Mouse (Mus musculus) MEL (cell line): ENCODE measurements at regions not wholly inside any gene's neighbourhood (a gene's known extent, or its start where the extent isn't known, plus 50 kb on each side); places are given as distances from the start of the nearest gene placed in this dataset.

Experiments used
- DNase-seq: peaks from one replicate; pipeline ENCODE4 v3.0.0; 2011; ENCODE audit warnings: low read depth, low spot score
- H3K27ac ChIP-seq: 2 replicates; pipeline ENCODE4 v1.5.1; 2012; ENCODE audit warnings: low read depth, mild to moderate bottlenecking, control low read depth, low read length, moderate library complexity; ENCODE audit not compliant: control insufficient read depth
- H3K27me3 ChIP-seq, 2 experiments: fragments of 150-350 bp in 1 of 2; sonication (generic) in 1 of 2; 2 replicates each; pipeline ENCODE4 v1.6.1; 2012; ENCODE audit warnings: low read length in 2 of 2, mild to moderate bottlenecking in 2 of 2, improper control_type of control experiment in 1 of 2, moderate library complexity in 1 of 2; ENCODE audit not compliant: insufficient read depth in 2 of 2, control insufficient read depth in 1 of 2
- H3K36me3 ChIP-seq, 2 experiments: 2 replicates each; pipeline ENCODE4 v1.6.1; 2012 to 2014; ENCODE audit warnings: low read length in 2 of 2, improper control_type of control experiment in 1 of 2, inconsistent platforms in 1 of 2, mild to moderate bottlenecking in 1 of 2; ENCODE audit not compliant: insufficient read depth in 2 of 2, control insufficient read depth in 1 of 2
- H3K4me1 ChIP-seq, 2 experiments: fragments of 150-350 bp in 1 of 2; sonication (generic) in 1 of 2; 2 replicates each; pipeline ENCODE4 v1.6.1; 2012; ENCODE audit warnings: low read length in 2 of 2, improper control_type of control experiment in 1 of 2, mild to moderate bottlenecking in 1 of 2; ENCODE audit not compliant: insufficient read depth in 2 of 2, control insufficient read depth in 1 of 2
- H3K4me3 ChIP-seq, 2 experiments: fragments of 150-350 bp in 1 of 2; sonication (generic) in 1 of 2; 2 replicates each; pipeline ENCODE4 v1.5.1; 2012; ENCODE audit warnings: low read depth in 2 of 2, low read length in 2 of 2, mild to moderate bottlenecking in 2 of 2, moderate library complexity in 2 of 2, control low read depth in 1 of 2, improper control_type of control experiment in 1 of 2; ENCODE audit not compliant: control insufficient read depth in 1 of 2, insufficient read depth in 1 of 2
- H3K79me2 ChIP-seq: 2 replicates; pipeline ENCODE4 v1.6.1; 2012; ENCODE audit warnings: mild to moderate bottlenecking, low read length, moderate library complexity; ENCODE audit not compliant: control insufficient read depth, poor library complexity, insufficient read depth
- H3K9ac ChIP-seq: 2 replicates; pipeline ENCODE4 v1.6.1; 2012; ENCODE audit warnings: low read depth, mild to moderate bottlenecking, control low read depth, low read length, moderate library complexity; ENCODE audit not compliant: control insufficient read depth, poor library complexity, severe bottlenecking
- H3K9me3 ChIP-seq: fragments of 150-350 bp; sonication (generic); replicated peaks from 2 replicates; pipeline ENCODE4 v1.6.1; 2012; ENCODE audit warnings: mild to moderate bottlenecking, low read length, improper control_type of control experiment, moderate library complexity; ENCODE audit not compliant: insufficient read depth
- CHD1 ChIP-seq: IDR thresholded peaks from 2 replicates; pipeline ENCODE4 v1.6.1; 2012; ENCODE audit warnings: low read depth, mild to moderate bottlenecking, inconsistent platforms, low read length, improper control_type of control experiment
- E2F4 ChIP-seq: IDR thresholded peaks from 2 replicates; pipeline ENCODE4 v1.6.1; 2011; ENCODE audit warnings: low read depth, low read length, improper control_type of control experiment, borderline replicate concordance
- EP300 ChIP-seq, 2 experiments: IDR thresholded peaks; 2 replicates each; pipeline ENCODE4 v1.6.1; 2011; ENCODE audit warnings: improper control_type of control experiment in 2 of 2, low read length in 2 of 2, low read depth in 1 of 2, mild to moderate bottlenecking in 1 of 2
- GATA1 ChIP-seq: IDR thresholded peaks from 2 replicates; pipeline ENCODE4 v1.6.1; 2011; ENCODE audit warnings: low read depth, low read length, improper control_type of control experiment
- JUND ChIP-seq: IDR thresholded peaks from 2 replicates; pipeline ENCODE4 v1.6.1; 2011; ENCODE audit warnings: low read depth, mild to moderate bottlenecking, improper control_type of control experiment, low read length
- KAT2A ChIP-seq: conservative IDR thresholded peaks from 2 replicates; pipeline ENCODE4 v1.6.1; 2012; ENCODE audit warnings: low read depth, low read length, improper control_type of control experiment, inconsistent platforms
- MAZ ChIP-seq: IDR thresholded peaks from 2 replicates; pipeline ENCODE4 v1.6.1; 2012; ENCODE audit warnings: low read depth, mild to moderate bottlenecking, inconsistent platforms, low read length, improper control_type of control experiment
- MYB ChIP-seq: IDR thresholded peaks from 2 replicates; pipeline ENCODE4 v1.6.1; 2011; ENCODE audit warnings: mild to moderate bottlenecking, low read depth, low read length, improper control_type of control experiment
- MYC ChIP-seq: IDR thresholded peaks from 2 replicates; pipeline ENCODE4 v1.6.1; 2011; ENCODE audit warnings: low read depth, mild to moderate bottlenecking, low read length, improper control_type of control experiment, moderate library complexity
- NELFE ChIP-seq: IDR thresholded peaks from 2 replicates; pipeline ENCODE4 v1.6.1; 2011; ENCODE audit warnings: low read depth, low read length, improper control_type of control experiment
- POLR2A ChIP-seq, 2 experiments: IDR thresholded peaks; 2 replicates each; pipeline ENCODE4 v1.6.1; 2011 to 2012; ENCODE audit warnings: low read length in 2 of 2, mild to moderate bottlenecking in 2 of 2, control low read depth in 1 of 2, improper control_type of control experiment in 1 of 2, low read depth in 1 of 2, moderate library complexity in 1 of 2; ENCODE audit not compliant: control insufficient read depth in 1 of 2, insufficient read depth in 1 of 2, poor library complexity in 1 of 2
- POLR2AphosphoS2 ChIP-seq: IDR thresholded peaks from 2 replicates; pipeline ENCODE4 v1.6.1; 2011; ENCODE audit warnings: low read length, improper control_type of control experiment
- RAD21 ChIP-seq: IDR thresholded peaks from 2 replicates; pipeline ENCODE4 v1.6.1; 2011; ENCODE audit warnings: mild to moderate bottlenecking, low read depth, low read length, improper control_type of control experiment
- TBP ChIP-seq: IDR thresholded peaks from 2 replicates; pipeline ENCODE4 v1.8.0; 2011; ENCODE audit warnings: low read depth, low read length, improper control_type of control experiment
- TCF12 ChIP-seq: IDR thresholded peaks from 2 replicates; pipeline ENCODE4 v1.6.1; 2014; ENCODE audit warnings: low read depth, mild to moderate bottlenecking, inconsistent platforms, low read length, improper control_type of control experiment, moderate library complexity
- USF1 ChIP-seq: IDR thresholded peaks from 2 replicates; pipeline ENCODE4 v1.6.1; 2014; ENCODE audit warnings: low read depth, mild to moderate bottlenecking, inconsistent platforms, low read length, improper control_type of control experiment, moderate library complexity
- USF2 ChIP-seq, 2 experiments: IDR thresholded peaks; 2 replicates each; pipeline ENCODE4 v1.6.1; 2011 to 2012; ENCODE audit warnings: improper control_type of control experiment in 2 of 2, low read length in 2 of 2, borderline replicate concordance in 1 of 2, inconsistent platforms in 1 of 2, low read depth in 1 of 2, mild to moderate bottlenecking in 1 of 2; ENCODE audit not compliant: insufficient read depth in 1 of 2
- ZC3H11A ChIP-seq: IDR thresholded peaks from 2 replicates; pipeline ENCODE4 v1.6.1; 2012; ENCODE audit warnings: low read depth, mild to moderate bottlenecking, inconsistent platforms, low read length, improper control_type of control experiment
- ZKSCAN1 ChIP-seq: IDR thresholded peaks from 2 replicates; pipeline ENCODE4 v1.6.1; 2012; ENCODE audit warnings: low read depth, mild to moderate bottlenecking, inconsistent platforms, low read length, improper control_type of control experiment, moderate library complexity
- ZMIZ1 ChIP-seq: IDR thresholded peaks from 2 replicates; pipeline ENCODE4 v1.6.1; 2012; ENCODE audit warnings: low read depth, mild to moderate bottlenecking, inconsistent platforms, low read length, improper control_type of control experiment, moderate library complexity
- ZNF384 ChIP-seq: IDR thresholded peaks from 2 replicates; pipeline ENCODE4 v1.6.1; 2012; ENCODE audit warnings: low read depth, mild to moderate bottlenecking, inconsistent platforms, low read length, improper control_type of control experiment

- H3K27ac ChIP-seq: no peak overlapping the region
- no peaks in the 10 kb centered on the region for H3K4me1 ChIP-seq
- H3K9me3 ChIP-seq: no peaks in the 10 kb centered on the region
- no peak overlapping the region for H3K4me3 ChIP-seq
- no peaks in the 10 kb centered on the region for H3K79me2 ChIP-seq
- no peak overlapping the region for H3K9ac ChIP-seq
- no peaks in the 10 kb centered on the region for H3K27me3 ChIP-seq
- no peaks in the 10 kb centered on the region for H3K36me3 ChIP-seq
- TF ChIP-seq ZC3H11A (no peak), POLR2A (IDR thresholded peaks at IDR 0.05; ENCODE audit: control insufficient read depth in 1 of 2, insufficient read depth in 1 of 2, low read depth in 1 of 2, low read length in 2 of 2, poor library complexity in 1 of 2) (no peak), ZMIZ1 (no peak), POLR2AphosphoS2 (no peak), GATA1 (no peak), NELFE (no peak), E2F4 (no peak), ZNF384 (no peak), ZKSCAN1 (no peak), USF2 (IDR thresholded peaks at IDR 0.05; ENCODE audit: borderline replicate concordance in 1 of 2, insufficient read depth in 1 of 2, low read depth in 1 of 2, low read length in 2 of 2) (no peak), MYC (no peak), RAD21 (no peak), TBP (no peak), KAT2A (no peak), CHD1 (no peak), MYB (no peak), EP300 (IDR thresholded peaks at IDR 0.05; ENCODE audit: low read depth in 1 of 2, low read length in 2 of 2) (no peak), MAZ (no peak), JUND (no peak), USF1 (no peak)
- DNase-seq: no peak
Measured at GRCm38 (mm10) chr5:111542077-111542476, 124.9 kb downstream of the Mn1 start.

GRCm38 (mm10) chr5:111543721-111544495 lies 126.7 kb downstream of the Mn1 start:
- no peaks in the 10 kb centered on the region for H3K4me1 ChIP-seq
- H3K27me3 ChIP-seq: no peaks in the 10 kb centered on the region
- no peak overlapping the region for H3K4me3 ChIP-seq
- no peak for DNase-seq
- H3K9me3 ChIP-seq: no peaks in the 10 kb centered on the region
- H3K79me2 ChIP-seq: no peaks in the 10 kb centered on the region
- no peak overlapping the region for H3K9ac ChIP-seq
- H3K36me3 ChIP-seq: no peaks in the 10 kb centered on the region
- H3K27ac ChIP-seq: no peak overlapping the region
- TF ChIP-seq RAD21 (no peak), KAT2A (no peak), MYC (no peak), TCF12 (no peak), ZNF384 (no peak), NELFE (no peak)
- TF ChIP-seq, all 39 proteins: peak for 0
